Mouse (Mus musculus) heart, postnatal 0 days (tissue): ENCODE data around the gene Rps6.

Source experiments
- CTCF ChIP-seq: IDR thresholded peaks from 2 replicates; pipeline ENCODE4 v1.5.1; 2016; ENCODE audit warnings: antibody characterized with exemption, control low read depth, low read depth
- EP300 ChIP-seq: IDR thresholded peaks from 2 replicates; pipeline ENCODE4 v1.6.1; 2016; ENCODE audit warnings: antibody characterized with exemption, low read depth

DNA sequence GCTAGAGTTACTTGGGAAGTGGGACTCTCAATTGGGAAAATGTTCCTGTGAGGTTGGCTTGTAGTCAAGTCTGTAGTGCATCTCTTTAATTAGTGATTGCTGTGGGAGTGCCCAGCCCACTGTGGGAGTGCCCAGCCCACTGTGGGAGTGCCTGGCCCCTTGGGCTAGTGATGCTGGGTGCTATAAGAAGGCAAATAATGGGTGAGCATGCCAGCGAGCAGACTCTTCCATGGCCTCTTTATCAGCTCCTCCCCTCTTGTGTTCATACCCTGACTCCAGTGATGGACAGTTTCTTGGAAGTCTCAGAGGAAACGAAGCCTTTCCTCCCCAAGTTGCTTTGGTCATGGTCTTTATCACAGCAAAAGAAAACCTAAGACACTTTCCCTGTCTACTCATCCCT lies 25.2 kb upstream of the Rps6 start:
- TF ChIP-seq CTCF (no peak), EP300 (no peak)
